Mouse (Mus musculus): ENCODE measurements around the gene Gm9049.
"Not testable (repeated sequence)": the region's sequence is repeated elsewhere in the genome, so short reads cannot be mapped to it uniquely, and the experiment has no call there.

Gm9049 gene

DNA sequence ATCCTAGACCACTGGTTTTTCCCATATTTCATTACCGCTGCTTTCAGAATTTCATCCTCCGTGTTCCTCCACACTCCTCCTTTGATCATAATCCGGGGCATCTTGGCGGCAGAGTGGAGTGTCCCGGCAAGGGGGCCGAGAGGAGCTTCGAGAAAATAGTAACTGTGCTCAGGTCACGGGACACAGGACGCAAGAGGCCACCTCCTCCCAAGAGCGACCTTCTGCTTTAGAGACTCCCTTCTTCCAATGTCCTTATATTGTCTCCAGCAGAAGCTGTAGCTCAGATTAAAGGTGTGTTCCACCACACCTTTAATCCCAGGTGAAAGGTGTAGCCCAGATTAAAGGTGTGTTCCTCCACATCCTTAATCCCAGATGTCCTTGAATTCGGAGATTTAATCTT lies at the start of gene Gm9049:
TSS of gene Gm9049 (minus strand) at position 101 of the 400 bp plus-strand sequence.
- DNase-seq (ENCODE audit: extremely low spot score, low spot score), result not testable (repeated sequence)

DNA sequence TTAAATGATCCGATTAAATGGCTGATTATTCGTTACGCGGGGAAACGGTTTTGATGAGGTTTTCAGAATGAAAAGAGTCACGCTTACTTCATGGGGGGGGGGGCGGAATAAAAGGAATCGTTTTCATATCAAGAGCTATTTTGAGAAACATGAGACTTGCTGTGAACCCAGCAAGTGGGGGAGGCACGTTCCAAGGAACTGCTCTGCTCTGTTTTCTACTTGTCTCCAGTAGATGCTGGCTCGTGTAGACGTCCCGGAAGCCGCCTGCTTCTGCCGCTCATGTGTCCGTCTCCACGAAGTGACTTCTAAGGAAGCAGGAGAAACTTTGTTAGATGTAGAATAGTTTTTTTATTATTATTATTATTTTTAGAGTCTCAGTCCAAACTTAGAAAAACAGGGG lies 46.0 kb upstream of the Gm9049 start:
- no peak for DNase-seq (ENCODE audit: extremely low spot score, low spot score)

DNA sequence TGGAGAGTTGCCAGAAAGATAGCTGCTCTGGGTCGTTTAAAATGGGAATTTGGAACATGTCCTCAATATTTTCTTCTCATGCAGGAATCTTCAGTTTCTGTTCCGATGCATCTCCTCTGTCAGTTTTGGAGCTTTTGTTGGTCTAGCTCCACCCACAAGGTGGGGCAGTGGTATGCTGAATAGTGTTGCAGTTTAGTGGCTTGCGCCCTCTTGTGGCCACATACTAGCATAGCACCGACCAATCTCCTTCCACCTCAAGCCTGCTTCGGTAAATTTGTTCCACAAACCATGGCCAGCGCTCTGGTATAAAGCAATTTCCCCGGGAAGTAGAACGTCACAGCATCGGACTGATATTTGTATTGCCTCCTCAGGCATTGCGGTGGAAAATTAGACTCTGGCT lies 16.5 kb upstream of the Gm9049 start:
- DNase-seq (ENCODE audit: extremely low spot score, low spot score), result peak; percentile 84

DNA sequence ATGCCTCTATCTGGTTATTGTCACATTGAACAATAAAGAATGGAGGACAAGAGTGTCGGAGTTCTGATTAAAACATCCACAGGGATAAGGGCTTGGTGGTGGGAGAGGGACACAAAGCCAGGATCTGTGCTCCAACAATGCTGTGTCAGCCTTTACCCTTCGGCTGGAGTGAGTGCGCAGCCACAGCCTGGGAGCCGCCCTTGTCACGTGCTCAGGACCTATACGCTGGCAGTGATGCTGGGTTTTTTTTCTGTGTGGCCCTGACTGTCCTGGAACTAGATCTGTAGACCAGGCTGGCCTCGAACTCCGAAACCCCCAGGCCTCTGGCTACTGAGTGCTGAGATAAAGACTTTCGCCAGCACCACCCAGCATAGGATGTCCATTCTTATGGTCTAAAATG lies 15.6 kb upstream of the Gm9049 start:
- DNase-seq (ENCODE audit: extremely low spot score, low spot score), result no peak

DNA sequence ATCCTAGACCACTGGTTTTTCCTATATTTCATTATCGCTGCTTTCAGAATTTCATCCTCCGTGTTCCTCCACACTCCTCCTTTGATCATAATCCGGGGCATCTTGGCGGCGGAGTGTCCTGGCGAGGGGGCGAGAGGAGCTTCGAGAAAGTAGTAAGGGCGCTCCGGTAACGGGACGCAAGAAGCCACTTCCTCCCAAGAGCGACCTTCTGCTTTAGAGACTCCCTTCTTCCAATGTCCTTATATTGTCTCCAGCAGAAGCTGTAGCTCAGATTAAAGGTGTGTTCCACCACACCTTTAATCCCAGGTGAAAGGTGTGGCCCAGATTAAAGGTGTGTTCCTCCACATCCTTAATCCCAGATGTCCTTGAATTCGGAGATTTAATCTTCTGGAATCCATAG lies 5.3 kb downstream of the Gm9049 start, which contains the start of gene Gm9048:
TSS of gene Gm9048 (minus strand) at position 101 of the 400 bp plus-strand sequence.
- not testable (repeated sequence) for DNase-seq (ENCODE audit: extremely low spot score, low spot score)

DNA sequence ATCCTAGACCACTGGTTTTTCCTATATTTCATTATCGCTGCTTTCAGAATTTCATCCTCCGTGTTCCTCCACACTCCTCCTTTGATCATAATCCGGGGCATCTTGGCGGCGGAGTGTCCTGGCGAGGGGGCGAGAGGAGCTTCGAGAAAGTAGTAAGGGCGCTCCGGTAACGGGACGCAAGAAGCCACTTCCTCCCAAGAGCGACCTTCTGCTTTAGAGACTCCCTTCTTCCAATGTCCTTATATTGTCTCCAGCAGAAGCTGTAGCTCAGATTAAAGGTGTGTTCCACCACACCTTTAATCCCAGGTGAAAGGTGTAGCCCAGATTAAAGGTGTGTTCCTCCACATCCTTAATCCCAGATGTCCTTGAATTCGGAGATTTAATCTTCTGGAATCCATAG lies 10.8 kb downstream of the Gm9049 start, which contains the start of gene Gm9046:
TSS of gene Gm9046 (minus strand) at position 101 of the 400 bp plus-strand sequence.
- DNase-seq (ENCODE audit: extremely low spot score, low spot score), result not testable (repeated sequence)

DNA sequence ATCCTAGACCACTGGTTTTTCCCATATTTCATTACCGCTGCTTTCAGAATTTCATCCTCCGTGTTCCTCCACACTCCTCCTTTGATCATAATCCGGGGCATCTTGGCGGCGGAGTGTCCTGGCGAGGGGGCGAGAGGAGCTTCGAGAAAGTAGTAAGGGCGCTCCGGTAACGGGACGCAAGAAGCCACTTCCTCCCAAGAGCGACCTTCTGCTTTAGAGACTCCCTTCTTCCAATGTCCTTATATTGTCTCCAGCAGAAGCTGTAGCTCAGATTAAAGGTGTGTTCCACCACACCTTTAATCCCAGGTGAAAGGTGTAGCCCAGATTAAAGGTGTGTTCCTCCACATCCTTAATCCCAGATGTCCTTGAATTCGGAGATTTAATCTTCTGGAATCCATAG lies 16.2 kb downstream of the Gm9049 start, which contains the start of gene Gm9045:
TSS of gene Gm9045 (minus strand) at position 101 of the 400 bp plus-strand sequence.
- DNase-seq (ENCODE audit: extremely low spot score, low spot score), result not testable (repeated sequence)

DNA sequence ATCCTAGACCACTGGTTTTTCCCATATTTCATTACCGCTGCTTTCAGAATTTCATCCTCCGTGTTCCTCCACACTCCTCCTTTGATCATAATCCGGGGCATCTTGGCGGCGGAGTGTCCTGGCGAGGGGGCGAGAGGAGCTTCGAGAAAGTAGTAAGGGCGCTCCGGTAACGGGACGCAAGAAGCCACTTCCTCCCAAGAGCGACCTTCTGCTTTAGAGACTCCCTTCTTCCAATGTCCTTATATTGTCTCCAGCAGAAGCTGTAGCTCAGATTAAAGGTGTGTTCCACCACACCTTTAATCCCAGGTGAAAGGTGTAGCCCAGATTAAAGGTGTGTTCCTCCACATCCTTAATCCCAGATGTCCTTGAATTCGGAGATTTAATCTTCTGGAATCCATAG lies 21.6 kb downstream of the Gm9049 start, which contains the start of gene Gm9044:
TSS of gene Gm9044 (minus strand) at position 101 of the 400 bp plus-strand sequence.
- not testable (repeated sequence) for DNase-seq (ENCODE audit: extremely low spot score, low spot score)

DNA sequence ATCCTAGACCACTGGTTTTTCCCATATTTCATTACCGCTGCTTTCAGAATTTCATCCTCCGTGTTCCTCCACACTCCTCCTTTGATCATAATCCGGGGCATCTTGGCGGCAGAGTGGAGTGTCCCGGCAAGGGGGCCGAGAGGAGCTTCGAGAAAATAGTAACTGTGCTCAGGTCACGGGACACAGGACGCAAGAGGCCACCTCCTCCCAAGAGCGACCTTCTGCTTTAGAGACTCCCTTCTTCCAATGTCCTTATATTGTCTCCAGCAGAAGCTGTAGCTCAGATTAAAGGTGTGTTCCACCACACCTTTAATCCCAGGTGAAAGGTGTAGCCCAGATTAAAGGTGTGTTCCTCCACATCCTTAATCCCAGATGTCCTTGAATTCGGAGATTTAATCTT lies 27.0 kb downstream of the Gm9049 start, which contains the start of gene Gm9040:
TSS of gene Gm9040 (minus strand) at position 101 of the 400 bp plus-strand sequence.
- not testable (repeated sequence) for DNase-seq (ENCODE audit: extremely low spot score, low spot score)

DNA sequence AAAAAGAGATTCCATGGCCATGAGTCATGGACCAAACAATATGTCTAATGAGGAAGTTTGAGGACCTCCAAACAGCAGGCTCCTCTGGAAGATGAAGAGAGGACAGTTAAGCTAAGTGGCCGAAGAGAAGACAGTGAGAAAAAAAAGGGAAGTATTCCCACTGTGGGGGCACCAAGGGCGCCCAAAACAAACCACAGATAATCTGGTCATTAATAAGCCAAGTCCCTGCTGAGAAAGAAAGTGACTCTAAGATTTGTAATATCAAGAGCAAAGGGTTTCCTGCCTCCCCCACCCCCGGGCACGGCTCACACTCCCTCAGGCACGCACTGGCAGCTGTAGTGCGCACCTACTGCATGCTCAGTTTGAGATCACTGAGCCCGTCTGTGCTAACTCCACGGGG lies 34.9 kb downstream of the Gm9049 start:
- DNase-seq (ENCODE audit: extremely low spot score, low spot score), result no peak

DNA sequence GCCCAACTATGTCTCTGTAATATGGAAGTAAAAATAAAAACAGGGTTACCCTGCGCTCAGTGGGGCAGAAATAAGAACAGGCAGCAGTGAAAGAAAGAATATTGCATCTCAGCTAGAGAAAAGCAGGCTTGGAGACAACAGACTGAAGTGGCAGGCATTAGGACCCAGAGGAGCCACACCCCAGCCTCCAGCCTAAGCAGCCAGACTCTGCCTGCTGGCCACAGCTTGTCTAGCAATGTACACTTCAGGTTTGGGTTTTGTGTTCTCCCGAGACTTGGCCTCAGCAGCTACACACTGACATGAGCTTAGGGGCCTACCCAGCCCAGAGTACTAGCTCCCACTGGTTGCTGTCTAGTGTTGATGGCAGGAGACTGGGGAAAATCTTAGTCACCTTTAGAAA lies 51.8 kb downstream of the Gm9049 start:
- not testable (repeated sequence) for DNase-seq (ENCODE audit: extremely low spot score, low spot score)

All from neural tube, embryonic 10.5 days (tissue).